In genomic region chr2:116060701-116061400, GRCm38 (mm10) we compare ENCODE assay signal across 8 mouse cellular contexts. TPM values are rescaled to one million over a fixed set of nuclear protein-coding genes. Genes with fewer than 3 reads are reported as not detected.
DNase-seq lines count a peak whose midpoint lies in the region; ATAC-seq and TF ChIP-seq lines count a peak whose summit lies in the region.

No protein-coding gene starts in this region.

- H3K36me3 ChIP-seq in heart, embryonic 11.5 days (ENCODE audit: control insufficient read depth, insufficient read depth, low read length): 0 out of 2 replicates have a peak, but pooled peaks cover 3% of the 10 kb centered on the region
- H3K36me3 ChIP-seq in embryonic facial prominence, embryonic 13.5 days: no peaks in the 10 kb centered on the region
- H3K36me3 ChIP-seq in intestine, postnatal 0 days (ENCODE audit: control insufficient read depth, insufficient read depth): no peaks in the 10 kb centered on the region
- H3K36me3 ChIP-seq in neural tube, embryonic 11.5 days (ENCODE audit: control insufficient read depth, insufficient read depth, low read length): no peaks in the 10 kb centered on the region; the same call in 1 of the 2 replicates

- H3K27me3 ChIP-seq in heart, embryonic 11.5 days (ENCODE audit: control insufficient read depth, insufficient read depth, low read length): no peaks in the 10 kb centered on the region
- peaks cover 48% of the 10 kb centered on the region for H3K27me3 ChIP-seq in embryonic facial prominence, embryonic 13.5 days
- H3K27me3 ChIP-seq in intestine, postnatal 0 days (replicated peaks; ENCODE audit: control insufficient read depth, insufficient read depth, low read length): peaks cover 24% of the 10 kb centered on the region; the same call in 1 of the 2 replicates
- no peaks in the 10 kb centered on the region for H3K27me3 ChIP-seq in neural tube, embryonic 11.5 days (ENCODE audit: control insufficient read depth, insufficient read depth, low read length)

- no peak for DNase-seq in heart, adult 9 months (ENCODE audit: low spot score in 2 of 2)
- DNase-seq in neural tube, embryonic 11.5 days (ENCODE audit: low spot score): no peak
- no peak for DNase-seq in layer of hippocampus, postnatal 14 days (ENCODE audit: low spot score in 2 of 2)
- no peak for DNase-seq in layer of hippocampus, postnatal 36 days
- DNase-seq in right cerebral cortex, adult 2 months (ENCODE audit: low spot score in 2 of 2): no peak

- peak overlapping the region; percentile 99 for H3K9ac ChIP-seq in heart, embryonic 11.5 days (ENCODE audit: low read depth, low read length)
- H3K9ac ChIP-seq in embryonic facial prominence, embryonic 13.5 days: peak overlapping the region; percentile 87
- H3K9ac ChIP-seq in intestine, postnatal 0 days (ENCODE audit: low read depth, low read length): peak overlapping the region; percentile 68
- peak overlapping the region; percentile 85 for H3K9ac ChIP-seq in neural tube, embryonic 11.5 days (ENCODE audit: low read length)

- peaks cover 30% of the 10 kb centered on the region for H3K4me1 ChIP-seq in heart, embryonic 11.5 days (ENCODE audit: control insufficient read depth, insufficient read depth, low read length)
- peaks cover 39% of the 10 kb centered on the region for H3K4me1 ChIP-seq in embryonic facial prominence, embryonic 13.5 days
- no peaks in the 10 kb centered on the region for H3K4me1 ChIP-seq in intestine, postnatal 0 days (replicated peaks; ENCODE audit: control insufficient read depth, insufficient read depth, low read length)
- H3K4me1 ChIP-seq in neural tube, embryonic 11.5 days (ENCODE audit: control insufficient read depth, insufficient read depth, low read length): peaks cover 31% of the 10 kb centered on the region

- peak overlapping the region; percentile 91 for H3K4me2 ChIP-seq in heart, embryonic 11.5 days
- H3K4me2 ChIP-seq in embryonic facial prominence, embryonic 13.5 days: peak overlapping the region; percentile 72
- H3K4me2 ChIP-seq in intestine, postnatal 0 days (replicated peaks; ENCODE audit: low read depth): peak overlapping the region; percentile 75
- peak overlapping the region; percentile 99 for H3K4me2 ChIP-seq in neural tube, embryonic 11.5 days (ENCODE audit: low read depth)

- peak overlapping the region; percentile 63 for H3K4me3 ChIP-seq in heart, embryonic 11.5 days (ENCODE audit: low read depth, low read length)
- H3K4me3 ChIP-seq in embryonic facial prominence, embryonic 13.5 days: peak overlapping the region; percentile 62
- H3K4me3 ChIP-seq in intestine, postnatal 0 days (ENCODE audit: low read depth, low read length): peak overlapping the region; percentile 48
- peak overlapping the region; percentile 87 for H3K4me3 ChIP-seq in neural tube, embryonic 11.5 days (ENCODE audit: low read depth, low read length)

- peak overlapping the region; percentile 98 for H3K27ac ChIP-seq in heart, embryonic 11.5 days (ENCODE audit: low read depth, low read length)
- peak overlapping the region; percentile 94 for H3K27ac ChIP-seq in embryonic facial prominence, embryonic 13.5 days
- no peak overlapping the region for H3K27ac ChIP-seq in intestine, postnatal 0 days (ENCODE audit: low read depth, low read length)
- peak overlapping the region; percentile 99 for H3K27ac ChIP-seq in neural tube, embryonic 11.5 days (ENCODE audit: low read depth, low read length)

- TF ChIP-seq CTCF in intestine, postnatal 0 days (IDR thresholded peaks at IDR 0.05; ENCODE audit: low read depth): no peak

- 6% methylated on average over 21 of the region's 21 CpGs for WGBS in heart, embryonic 11.5 days (ENCODE audit: insufficient replicate concordance)
- 6% methylated on average over 21 of the region's 21 CpGs for WGBS in embryonic facial prominence, embryonic 13.5 days
- WGBS in intestine, postnatal 0 days: 16% methylated on average over 21 of the region's 21 CpGs
- 3% methylated on average over 20 of the region's 21 CpGs for WGBS in neural tube, embryonic 11.5 days

- no peak for ATAC-seq in heart, embryonic 11.5 days (replicated peaks; ENCODE audit: insufficient number of reproducible peaks, low FRiP score, low TSS enrichment)
- no peak for ATAC-seq in embryonic facial prominence, embryonic 13.5 days (ENCODE audit: insufficient number of reproducible peaks, insufficient read depth, low FRiP score, low TSS enrichment, low read depth)
- ATAC-seq in intestine, postnatal 0 days: no peak
- no peak for ATAC-seq in neural tube, embryonic 11.5 days (ENCODE audit: insufficient read depth, low FRiP score, low TSS enrichment)

- no peaks in the 10 kb centered on the region for H3K9me3 ChIP-seq in heart, embryonic 11.5 days (replicated peaks; ENCODE audit: control insufficient read depth, low read length)
- H3K9me3 ChIP-seq in embryonic facial prominence, embryonic 13.5 days: no peaks in the 10 kb centered on the region
- no peaks in the 10 kb centered on the region for H3K9me3 ChIP-seq in intestine, postnatal 0 days (ENCODE audit: control insufficient read depth)
- no peaks in the 10 kb centered on the region for H3K9me3 ChIP-seq in neural tube, embryonic 11.5 days (ENCODE audit: control insufficient read depth, low read length)

RNA-seq across cellular contexts. Expression of gene Meis2, which starts 4.8 kb away (rescaled TPM):
- polyA plus RNA-seq in heart, embryonic 11.5 days (2014; fragmentation: Nextera tagmentation; extraction: Ambion mirVana): 50.5 and 59.8 TPM in 2 replicates
- 43.1 and 45.6 TPM in 2 replicates for polyA plus RNA-seq in embryonic facial prominence, embryonic 13.5 days (2015; fragmentation: Nextera tagmentation; extraction: Ambion mirVana)
- polyA plus RNA-seq in intestine, postnatal 0 days (2015; fragmentation: Nextera tagmentation; extraction: Ambion mirVana): 13.1 and 14.0 TPM in 2 replicates
- polyA plus RNA-seq in neural tube, embryonic 11.5 days (2014; fragmentation: Nextera tagmentation; extraction: Ambion mirVana): 111 and 117 TPM in 2 replicates
- total RNA-seq in layer of hippocampus, postnatal 14 days (2021): 10 to 100 TPM; 34.6 to 34.8 TPM
- total RNA-seq in layer of hippocampus, postnatal 36 days (2021): 10 to 100 TPM; 39.2 to 43.8 TPM
